Mouse (Mus musculus) gonadal fat pad, adult 2 months (tissue): ENCODE measurements at regions not wholly inside any gene's neighbourhood (a gene's known extent, or its start where the extent isn't known, plus 50 kb on each side); places are given as distances from the start of the nearest gene placed in this dataset.

ENCODE experiments used
- DNase-seq: peaks from one replicate; pipeline ENCODE4 v3.0.0-alpha.2; 2012; ENCODE audit warnings: low read depth

DNA sequence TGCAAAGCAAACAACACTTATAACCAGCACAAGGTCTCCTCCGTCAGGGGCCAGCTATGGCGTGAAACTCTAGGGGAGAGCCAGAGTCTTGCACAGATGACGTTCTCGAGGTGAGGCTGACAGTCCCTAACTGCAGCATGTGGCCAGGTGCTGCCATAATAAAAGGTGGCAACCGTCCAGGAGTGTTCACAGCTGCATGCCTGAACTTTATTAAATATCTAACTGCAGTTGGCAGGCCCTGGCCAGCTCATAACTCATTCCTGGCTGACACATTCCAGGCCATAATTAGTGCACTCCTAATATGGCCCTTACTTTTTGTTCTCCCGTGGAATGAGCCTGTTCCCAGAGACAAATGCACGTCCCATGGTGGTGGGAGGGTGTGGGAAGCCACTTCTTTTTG lies 169.6 kb downstream of the Gas1 start:
- no peak for DNase-seq

DNA sequence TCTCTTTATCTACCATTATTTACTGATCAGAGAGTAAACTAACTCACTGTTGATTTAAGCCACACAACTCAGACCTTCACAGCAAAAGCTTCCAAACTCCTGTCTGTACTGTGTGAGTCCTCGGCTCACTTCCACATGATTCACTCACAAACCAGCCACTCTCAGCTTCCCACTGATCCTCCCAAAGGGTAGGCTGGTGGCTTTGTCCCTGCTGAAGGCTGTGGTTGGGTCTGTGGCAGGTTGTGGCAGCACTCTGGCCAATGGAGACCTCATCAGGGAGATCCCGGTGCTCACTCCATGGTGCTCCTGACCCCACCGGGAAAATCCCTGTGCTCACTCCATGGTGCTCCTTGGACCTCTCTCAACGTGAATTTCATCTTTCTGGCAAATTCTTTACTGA lies 170.1 kb downstream of the Gas1 start:
- no peak for DNase-seq

DNA sequence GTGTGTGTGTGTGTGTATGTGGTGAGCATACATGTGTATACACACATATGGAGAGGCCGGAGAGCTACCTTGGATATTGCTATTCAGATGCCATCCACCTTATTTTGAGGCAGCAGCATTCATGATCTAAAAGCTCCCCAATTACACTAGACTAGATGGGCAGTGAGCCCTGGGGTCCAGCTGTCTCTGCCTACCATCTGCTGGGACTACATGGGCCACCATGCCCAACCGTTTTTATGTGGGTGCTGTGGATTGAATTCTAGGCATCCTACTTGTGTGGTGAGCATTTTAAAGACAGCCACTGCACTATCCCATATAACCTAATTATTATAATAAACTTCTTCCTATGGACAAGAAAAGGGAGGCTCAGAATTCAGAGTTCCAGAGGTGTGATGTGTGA lies 172.6 kb downstream of the Gas1 start:
- DNase-seq: no peak

DNA sequence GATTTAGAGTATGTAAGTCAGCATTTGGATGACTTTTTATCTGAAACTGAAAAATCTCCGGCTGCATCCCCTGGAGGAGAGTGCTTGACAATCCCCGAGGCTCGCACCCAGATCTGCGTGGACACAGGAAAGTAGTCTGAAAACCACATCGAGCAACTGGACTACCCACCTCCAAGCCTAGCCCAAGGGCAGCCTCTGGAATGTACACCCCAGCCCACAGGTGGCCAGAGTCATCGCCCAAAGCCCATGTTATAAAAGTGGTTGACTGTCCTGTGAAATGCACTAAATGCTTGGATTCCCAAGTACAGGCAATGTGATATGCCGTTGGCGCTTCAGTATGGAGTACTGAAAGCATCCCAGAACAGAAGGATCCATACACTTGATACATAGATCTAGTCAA lies 175.1 kb downstream of the Gas1 start:
- no peak for DNase-seq

DNA sequence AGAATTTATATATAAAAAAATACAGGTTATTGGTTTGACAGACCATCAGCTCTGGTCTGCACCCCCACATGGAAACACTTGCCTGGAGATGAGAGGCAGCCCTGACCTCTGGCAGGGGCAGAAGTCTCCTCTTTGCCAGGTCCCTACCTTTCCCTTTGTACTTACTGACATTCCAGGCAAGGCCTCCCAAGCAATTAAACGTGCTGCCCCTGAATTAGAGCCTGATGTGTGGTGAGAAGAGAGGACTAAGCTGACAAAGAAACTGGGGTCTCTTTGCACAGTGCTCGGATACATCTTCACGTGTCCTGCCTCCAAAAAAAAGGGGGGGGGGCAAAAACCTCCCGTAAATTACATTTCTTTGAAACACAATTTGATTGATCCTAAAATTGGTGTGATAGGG lies 175.5 kb downstream of the Gas1 start:
- DNase-seq: no peak

DNA sequence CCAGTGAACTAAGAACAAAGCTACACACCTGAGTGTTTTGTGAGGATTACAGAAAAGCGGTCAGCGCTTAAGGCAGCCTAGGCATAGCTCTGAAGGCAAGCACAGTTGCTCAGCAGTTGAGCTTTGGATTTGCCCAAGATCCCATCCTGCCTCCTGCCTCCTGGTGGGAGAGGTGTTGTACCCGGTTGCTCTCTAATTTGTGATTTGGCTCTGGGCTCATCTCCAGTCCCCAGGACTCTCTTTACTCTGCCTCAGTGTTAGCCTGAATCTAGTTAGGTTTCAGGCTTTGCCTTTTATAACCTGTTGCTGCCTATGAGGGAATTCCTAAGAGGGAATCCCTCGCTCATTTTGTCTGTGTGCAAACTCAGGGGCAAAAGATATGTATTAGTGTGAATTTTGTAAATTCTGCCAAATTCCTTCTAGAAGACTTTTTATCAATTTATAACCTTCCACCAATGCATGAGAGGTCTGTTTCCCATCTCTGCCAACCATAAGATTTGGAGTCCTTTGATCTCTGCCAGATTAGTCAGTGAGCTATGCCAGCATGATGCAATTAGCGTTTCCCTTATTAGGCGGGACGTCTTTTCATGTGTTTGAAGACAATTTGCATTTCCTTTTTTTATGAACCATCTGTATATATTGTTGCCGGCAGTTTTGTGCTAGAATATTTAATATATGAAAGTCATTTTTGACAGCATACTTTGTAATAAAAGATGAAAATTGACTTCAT lies 176.4 kb downstream of the Gas1 start:
- no peak for DNase-seq

DNA sequence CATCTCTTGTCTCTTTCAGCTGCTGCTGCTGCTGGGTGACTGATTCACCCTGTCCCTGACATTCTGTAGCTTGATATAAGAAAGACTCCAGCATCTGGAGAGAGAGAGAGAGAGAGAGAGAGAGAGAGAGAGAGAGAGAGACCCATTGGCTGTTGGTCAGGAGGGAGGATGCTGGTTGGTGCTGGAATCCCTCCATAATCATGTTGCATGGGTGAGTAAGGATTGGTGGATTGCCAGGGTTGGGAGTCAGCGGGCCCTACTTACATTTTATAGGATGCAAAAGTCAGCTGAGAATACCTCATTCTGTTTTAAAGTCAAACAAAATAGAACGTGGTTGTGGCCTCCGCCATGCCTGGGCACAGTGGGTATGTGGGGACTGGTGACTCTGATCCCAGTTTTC lies 174.5 kb upstream of the Tut7 start:
- no peak for DNase-seq

DNA sequence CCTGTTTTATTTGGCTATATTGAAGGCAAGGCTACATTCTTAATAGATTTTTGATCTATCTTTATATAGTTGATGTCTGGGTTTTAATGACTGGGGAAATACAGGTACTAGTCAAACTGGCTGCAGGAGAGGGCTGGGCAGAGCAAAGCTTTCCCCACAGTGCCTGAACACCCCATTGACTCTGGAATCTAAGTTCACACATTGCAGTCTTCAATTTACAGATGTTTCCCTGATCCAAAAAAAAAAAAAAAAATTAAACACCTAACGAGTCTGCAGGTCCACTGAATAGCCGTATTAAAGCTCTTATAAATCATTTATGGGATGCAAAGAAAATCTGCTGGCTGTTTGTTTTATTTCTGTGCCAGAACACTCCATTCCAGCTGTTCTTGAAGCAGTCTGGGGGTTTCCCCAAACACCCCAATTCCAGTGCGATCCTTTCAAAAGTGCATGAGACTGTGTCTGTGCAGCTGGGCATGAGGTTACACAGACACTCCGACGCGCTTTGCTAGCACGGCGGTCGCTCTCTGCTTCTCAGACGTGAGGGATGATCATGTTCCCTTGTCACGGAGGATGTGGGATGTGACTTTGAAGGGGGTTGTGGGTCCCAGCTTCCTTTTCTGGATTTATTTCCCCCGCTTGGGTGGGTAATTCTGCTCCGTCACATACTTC lies 173.3 kb upstream of the Tut7 start:
- no peak for DNase-seq

DNA sequence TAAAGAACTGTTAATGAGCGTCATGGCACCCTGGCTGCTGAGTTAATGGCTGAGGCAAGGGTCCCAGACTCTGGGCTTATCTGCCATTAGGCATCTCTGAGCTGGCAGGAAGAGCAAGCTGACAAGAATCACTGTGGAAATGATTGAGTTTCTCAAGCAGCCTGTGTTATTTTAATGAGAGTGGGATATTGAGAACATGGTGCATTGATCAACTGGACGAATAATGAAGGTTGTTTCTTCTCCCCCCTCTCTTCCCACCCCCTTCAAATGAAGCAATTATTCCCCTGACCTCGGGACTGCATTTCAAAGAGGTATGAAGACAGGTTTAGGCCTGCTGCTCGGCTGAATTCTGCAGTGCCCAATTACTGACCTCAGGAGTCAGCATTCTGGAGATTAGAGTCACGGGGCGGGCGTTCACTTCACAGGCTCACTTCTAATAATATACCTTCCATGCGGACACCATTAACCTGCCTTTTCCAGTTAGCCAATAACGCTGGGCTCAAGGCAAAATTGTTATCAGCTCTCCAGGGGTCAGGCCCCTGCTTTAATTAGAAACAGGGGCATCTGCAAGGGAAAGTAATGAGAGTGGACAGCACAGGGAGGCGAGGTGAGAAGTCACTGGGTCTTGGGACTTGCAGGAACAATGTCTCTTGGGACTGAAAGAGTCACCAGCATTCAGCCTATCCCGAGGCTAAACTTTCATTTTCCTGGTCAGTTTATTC lies 170.0 kb upstream of the Tut7 start:
- DNase-seq: no peak

DNA sequence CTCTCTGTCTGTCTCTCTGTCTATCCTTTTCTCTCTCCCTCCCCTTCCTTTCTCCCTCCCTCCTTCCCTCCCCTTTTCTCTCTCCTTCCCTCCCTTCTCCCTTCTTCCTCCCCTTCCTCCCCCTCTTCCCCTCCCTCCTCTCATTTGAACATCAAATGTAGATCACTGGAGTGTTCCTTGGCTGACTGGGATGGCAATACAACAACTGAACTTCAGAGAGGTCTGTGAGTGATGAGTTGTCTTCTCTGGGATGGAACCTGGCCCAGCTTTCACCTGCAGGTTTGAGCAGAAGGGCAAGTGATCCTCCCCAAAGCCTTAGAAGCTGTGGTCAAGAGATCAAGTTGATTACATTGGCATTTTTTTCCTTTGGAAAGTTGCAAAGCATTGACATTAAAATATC lies 169.4 kb upstream of the Tut7 start:
- DNase-seq: no peak

DNA sequence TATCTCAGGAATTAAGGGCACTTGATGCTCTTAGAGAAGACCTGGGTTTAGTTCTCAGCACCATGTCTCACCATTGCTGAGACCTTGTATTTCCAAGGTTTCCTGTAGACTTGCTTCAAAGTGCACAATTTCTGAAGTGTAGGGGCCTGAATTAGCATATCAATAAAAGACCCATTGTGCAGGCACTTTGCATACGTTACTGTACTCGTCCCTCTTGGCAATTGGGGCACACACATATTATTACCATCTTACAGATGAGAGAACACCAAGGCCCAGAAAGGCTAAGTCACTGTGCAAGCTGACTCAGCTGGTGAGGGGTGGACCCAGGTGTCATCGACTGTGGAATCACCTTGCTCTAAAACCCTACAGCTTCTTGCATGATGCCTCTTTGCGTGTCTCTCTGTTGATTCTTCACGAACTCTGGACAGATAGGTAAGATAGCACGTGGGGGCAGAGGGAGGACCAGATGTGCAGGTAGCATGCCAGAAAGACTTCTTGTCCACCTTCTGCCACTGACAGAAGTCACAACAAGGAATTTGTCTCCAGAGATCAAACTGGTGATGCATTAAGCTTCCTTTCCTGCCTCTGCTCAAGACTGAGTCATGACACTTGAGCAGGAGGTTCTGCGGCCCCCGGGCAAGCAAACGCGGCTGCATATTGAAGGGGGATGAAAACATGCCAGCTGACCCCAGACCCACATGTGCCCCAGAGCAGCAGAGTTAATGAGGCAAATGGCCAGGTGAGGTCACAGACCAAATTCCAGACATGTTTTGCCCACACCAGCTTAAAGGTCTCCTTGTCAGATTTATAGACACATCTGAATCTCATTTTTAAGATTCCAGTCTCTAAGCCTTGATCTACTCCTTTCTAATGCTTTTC lies 167.7 kb upstream of the Tut7 start:
- no peak for DNase-seq

DNA sequence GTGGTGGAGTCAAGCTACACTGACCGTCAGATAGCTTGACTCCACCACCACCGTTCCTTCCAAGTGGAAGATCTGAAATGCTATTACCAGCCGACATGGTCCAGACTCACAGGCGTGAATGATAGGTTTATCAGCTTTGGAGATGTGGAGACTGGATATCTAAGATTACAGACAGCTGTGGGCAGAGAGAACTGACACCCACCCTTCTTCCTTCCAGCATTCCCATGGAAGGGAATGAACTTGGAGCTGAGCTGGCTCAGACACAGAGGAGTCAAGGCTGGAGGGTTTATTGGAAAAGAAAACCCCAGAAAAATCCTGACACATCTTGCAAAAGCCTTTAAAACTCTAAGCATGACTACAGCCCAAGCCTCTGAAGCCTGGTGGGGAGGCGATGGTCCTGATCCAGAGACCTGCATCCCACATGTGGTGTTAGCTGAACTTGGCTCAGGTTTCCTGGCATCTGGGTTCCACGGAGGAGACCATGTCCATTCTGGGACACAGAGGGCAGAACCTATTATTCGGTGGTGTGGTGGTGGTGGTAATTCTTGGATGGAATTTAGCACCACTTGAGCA lies 165.5 kb upstream of the Tut7 start:
- DNase-seq: no peak

DNA sequence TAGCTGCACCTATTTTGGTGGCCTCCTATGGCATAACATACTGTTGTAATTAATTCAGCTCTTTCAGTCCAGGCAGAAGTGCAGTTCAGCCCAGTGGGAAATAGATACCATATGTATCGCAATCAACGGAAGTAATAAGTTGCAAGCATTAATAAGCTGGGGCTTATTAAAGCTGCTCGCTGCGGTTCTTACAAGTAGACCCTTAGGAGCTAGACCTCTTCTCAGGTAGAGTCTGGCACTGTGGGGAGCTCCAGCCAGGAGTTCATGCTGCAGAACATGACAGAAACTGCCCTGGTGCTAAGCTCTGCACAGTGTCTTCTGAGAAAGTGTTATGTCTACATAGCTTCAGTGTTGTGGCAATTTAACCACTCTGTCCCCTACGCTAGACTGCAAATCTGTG lies 153.5 kb upstream of the Tut7 start:
- no peak for DNase-seq

DNA sequence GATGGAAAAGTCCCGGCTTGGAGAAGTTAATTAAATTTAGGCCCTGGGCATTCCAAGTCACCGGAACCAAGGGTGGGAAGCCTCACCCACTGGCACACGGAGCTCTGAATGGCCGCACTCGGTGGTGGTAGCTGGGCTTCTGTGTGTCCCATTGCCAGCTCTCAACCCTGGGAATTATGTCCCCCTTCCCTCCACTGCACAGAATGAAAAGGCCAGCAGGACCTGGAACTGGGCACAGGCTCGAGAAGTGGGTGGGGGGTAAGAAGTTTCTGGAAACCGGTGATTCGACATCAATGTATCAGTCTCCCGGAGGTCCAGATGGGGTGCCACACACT lies 149.1 kb upstream of the Tut7 start:
- DNase-seq: no peak

DNA sequence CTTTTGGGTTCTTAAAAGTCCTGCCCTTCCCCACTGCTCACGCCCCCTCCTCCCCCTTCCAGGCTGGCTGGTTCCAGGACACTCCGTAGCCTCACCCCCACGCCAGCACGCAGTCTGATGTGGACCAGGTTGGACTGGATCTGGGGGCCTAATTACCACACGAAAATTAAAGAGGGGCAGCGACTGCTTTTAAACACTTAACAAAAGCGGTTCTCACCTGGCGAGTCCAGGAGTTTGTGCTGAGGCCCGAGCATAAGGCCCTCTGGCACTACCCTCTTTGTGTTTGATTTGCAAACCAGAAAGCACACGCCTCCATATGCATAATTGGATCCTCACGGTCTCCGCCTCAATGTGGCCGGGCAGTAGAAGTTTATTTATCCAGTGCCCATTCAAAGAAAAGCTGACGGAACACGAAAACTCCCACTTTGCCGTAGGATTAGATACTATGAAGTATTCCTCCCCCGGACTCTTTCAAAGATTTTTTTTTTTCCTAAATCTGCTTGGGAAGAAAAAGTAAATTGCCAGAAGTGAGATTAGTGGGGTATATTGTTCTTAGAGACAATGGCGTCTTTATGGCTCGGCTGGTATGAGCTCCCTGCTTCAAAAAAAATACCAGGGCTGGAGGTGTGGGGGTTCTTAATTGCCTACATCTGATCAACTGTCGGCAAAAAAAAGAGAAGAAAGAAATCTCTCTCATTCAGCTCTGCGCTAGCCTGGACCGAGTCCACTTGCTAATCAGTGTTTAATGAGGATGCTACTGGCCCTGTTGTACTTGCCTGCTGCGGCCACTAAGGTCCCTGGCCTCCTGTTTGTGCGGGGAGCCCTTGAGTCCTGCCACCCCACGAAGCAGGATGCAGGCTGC lies 148.5 kb upstream of the Tut7 start:
- no peak for DNase-seq

DNA sequence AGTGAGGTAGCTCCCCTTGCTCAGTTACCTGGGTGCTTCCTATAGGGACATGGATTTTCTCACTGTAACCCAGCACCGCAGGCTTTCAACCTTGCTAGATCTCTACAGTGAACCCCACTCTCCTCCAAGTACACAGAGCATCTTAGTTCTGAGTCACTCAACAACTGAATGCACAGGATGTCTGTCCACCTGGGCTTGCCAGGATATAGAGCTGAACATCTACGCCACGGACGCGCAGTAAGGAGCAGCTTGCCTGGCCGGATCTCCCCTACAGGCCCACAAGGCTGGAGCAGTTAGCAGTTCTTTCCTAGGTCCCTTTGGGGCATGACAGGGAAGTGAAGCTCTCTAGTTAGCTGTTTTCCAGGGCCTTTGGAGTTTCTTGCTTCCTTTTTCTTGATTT lies 147.5 kb upstream of the Tut7 start:
- DNase-seq: no peak

DNA sequence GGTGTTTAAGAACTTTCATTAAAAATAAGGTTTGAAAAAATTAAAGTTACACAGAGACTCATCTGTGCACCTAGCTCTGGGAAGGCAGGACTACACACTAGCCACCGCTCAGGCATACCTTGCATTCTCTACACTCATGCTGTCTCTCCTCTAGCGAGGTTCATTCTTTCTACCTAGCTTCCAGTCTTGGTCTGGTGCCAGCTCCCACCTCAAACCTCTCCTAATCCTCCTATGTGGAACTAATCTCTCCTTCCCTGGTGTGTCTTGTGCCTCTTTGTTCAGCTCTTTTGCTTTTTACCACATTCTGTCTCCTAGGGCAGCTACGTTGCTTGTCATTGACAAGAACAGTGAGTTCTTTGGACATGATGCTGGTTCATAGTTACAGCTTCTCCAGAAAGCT lies 146.5 kb upstream of the Tut7 start:
- no peak for DNase-seq

DNA sequence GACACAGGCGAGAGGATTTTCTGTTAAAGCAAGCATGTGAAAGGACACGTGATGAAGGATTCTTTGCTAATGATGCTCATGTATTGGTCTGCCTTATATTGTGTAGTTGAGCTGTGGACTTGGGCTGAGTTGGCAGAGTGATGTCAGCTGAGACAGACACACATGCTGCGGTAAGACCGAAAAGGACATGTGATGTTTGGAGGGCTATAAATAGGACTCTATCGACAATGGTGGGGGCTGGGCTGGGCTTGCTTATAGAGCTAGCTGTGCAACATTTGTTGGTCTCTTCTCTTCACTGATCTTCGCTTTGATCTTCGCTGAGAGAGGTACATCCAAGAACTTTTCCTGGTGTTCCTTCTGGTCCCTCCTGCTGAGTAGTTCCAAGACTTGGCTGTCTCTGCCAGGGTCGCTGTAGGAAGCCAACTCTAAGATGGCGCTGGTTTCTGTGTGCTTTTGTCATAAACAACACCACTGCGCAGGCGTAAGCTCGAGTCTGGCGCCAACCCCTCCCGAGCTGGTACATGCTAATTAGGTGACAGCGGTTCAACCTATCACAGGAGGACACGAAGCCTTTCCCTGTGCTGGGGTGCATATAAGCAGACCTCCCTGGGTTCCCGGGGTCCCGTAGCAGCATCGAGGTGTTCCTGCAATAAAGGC lies 145.8 kb upstream of the Tut7 start:
- DNase-seq: no peak

DNA sequence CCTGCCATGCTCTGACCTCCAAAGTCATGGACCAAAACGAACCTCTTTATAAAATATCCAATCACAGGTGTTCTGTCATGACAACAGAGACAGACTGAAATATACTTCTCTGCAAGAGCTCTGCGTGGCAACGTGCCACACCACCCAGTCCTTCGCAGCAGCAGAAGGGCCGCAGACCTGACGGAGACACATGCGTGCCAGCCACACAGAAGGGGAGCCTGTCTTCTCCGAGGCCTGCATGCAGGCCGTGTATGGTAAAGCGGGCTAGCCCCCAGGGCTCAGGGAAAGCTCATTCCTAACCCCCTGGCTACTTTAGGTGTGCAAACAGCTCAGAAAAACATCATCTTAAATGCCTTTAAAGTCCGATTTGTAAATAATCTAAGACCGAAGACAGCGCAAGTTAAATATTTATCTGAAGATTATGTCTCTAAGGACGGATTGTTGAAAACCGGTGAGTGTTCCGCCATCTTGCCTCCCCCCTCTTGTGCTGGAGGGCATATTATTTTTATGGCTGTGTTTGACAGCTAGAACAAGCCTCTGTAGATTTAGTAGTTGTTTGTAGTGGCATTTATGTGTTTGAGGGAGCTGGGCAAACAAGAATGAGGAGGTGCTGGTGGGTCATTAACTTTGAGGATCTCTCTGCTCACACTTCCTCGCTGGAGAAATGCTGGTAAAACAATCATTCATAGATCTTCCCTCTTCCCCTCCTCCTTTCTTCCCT lies 143.7 kb upstream of the Tut7 start:
- DNase-seq: no peak

DNA sequence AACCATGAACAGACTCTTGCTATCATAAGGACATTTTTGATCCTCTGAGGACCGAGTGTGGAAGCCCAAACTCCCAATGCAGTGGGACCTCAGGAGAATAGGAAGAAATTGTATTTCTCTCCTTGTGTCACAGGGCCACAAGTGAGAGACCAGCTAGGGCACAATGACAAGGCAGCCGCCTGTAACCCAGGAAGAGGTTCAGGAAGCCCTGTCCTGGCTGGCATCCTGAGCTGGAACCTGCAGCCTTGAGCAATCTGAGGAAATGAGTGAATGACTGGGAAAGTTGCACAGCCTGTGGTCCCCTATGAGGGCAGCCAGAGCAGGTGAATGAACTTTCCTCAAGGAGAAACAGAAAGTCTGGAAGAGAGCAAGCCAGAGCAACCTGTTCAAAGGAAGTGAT lies 142.0 kb upstream of the Tut7 start:
- no peak for DNase-seq
